Mouse (Mus musculus) megakaryocyte, embryonic 14.5 days (primary cell): ENCODE data around the gene Arhgap32.

Source experiments
- FLI1 ChIP-seq: IDR thresholded peaks from 2 replicates; pipeline ENCODE4 v1.6.1; 2012; ENCODE audit warnings: low read length, inconsistent platforms, mixed read lengths
- GATA1 ChIP-seq: IDR thresholded peaks from 3 replicates; pipeline ENCODE4 v1.6.1; 2012; ENCODE audit warnings: mixed read lengths, low read length, inconsistent platforms, borderline replicate concordance

DNA sequence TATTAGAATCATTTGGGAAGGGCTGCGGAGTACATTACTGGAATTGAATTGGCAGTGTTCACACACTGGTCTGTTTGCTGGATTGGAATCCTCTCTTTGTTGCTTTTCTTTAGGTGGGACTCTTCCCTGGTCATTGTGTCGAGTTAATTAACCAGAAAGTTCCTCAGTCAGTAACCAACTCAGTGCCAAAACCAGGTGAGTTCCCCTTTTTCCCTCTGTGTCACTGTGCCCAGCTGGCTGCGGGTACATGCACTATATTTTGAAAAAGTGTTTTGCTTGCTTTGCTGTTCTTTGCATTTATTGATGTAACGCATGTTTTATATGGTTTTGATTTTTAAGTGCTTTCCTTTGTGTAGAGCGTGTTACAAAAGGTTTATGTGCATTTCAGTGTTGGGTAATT, 92.1 kb downstream of the Arhgap32 start:
- TF ChIP-seq GATA1 (no peak), FLI1 (no peak)
